Mouse (Mus musculus) lung, embryonic 16.5 days (tissue): Measurements from ENCODE around the gene Ms4a2. TPM values are rescaled to one million over a fixed set of nuclear protein-coding genes. Genes with fewer than 3 reads are reported as not detected.

Experiments
- ATAC-seq: fragments of 200-750 bp; cut with Nextera tagmentation; 2 replicates; pipeline ENCODE4 v1.8.0; 2017; ENCODE audit warnings: low read depth, mild to moderate bottlenecking, moderate library complexity
- H3K27ac ChIP-seq: fragments of 300-500 bp; sonication (generic); 2 replicates; pipeline ENCODE4 v1.5.1; 2014; ENCODE audit warnings: mild to moderate bottlenecking, control low read depth, low read length
- H3K27me3 ChIP-seq: fragments of 300-500 bp; sonication (generic); 2 replicates; pipeline ENCODE4 v1.6.1; 2014; ENCODE audit warnings: low read depth, low read length, mixed read lengths; ENCODE audit not compliant: control insufficient read depth, insufficient read depth
- H3K36me3 ChIP-seq: fragments of 300-500 bp; sonication (generic); 2 replicates; pipeline ENCODE4 v1.6.1; 2014; ENCODE audit warnings: low read length; ENCODE audit not compliant: control insufficient read depth, insufficient read depth
- H3K4me1 ChIP-seq: fragments of 300-500 bp; sonication (generic); replicated peaks from 2 replicates; pipeline ENCODE4 v1.6.1; 2014; ENCODE audit warnings: low read length, mixed read lengths; ENCODE audit not compliant: control insufficient read depth, insufficient read depth
- H3K4me2 ChIP-seq: fragments of 300-500 bp; sonication (generic); 2 replicates; pipeline ENCODE4 v1.6.1; 2014; ENCODE audit warnings: low read depth, low read length, control low read depth
- H3K4me3 ChIP-seq: fragments of 300-500 bp; sonication (generic); 2 replicates; pipeline ENCODE4 v1.5.1; 2014; ENCODE audit warnings: mild to moderate bottlenecking, low read length, control low read depth
- H3K9ac ChIP-seq: fragments of 300-500 bp; sonication (generic); 2 replicates; pipeline ENCODE4 v1.6.1; 2014; ENCODE audit warnings: low read length, control low read depth
- H3K9me3 ChIP-seq: fragments of 300-500 bp; sonication (generic); 2 replicates; pipeline ENCODE4 v1.6.1; 2016; ENCODE audit warnings: low read length; ENCODE audit not compliant: control insufficient read depth
- WGBS: fragments of 180-500 bp; shearing (Covaris S2); extraction: QIAGEN DNeasy Blood & Tissue Kit; methylation state at CpG from one replicate; pipeline ENCODE4 v1.1.7; 2014; 5-methylcytosine and 5-hydroxymethylcytosine counted together
- polyA plus RNA-seq: library from polyadenylated mRNA; unstranded; fragments of >200 nt; fragmentation: Nextera tagmentation; extraction: Ambion mirVana; gene quantifications from 2 replicates; pipeline ENCODE4 v1.2.1, GENCODE M21; 2015

Ms4a2 gene
- 0.20 and 0.35 TPM in 2 replicates for polyA plus RNA-seq

GRCm38 (mm10) chr19:11623551-11623950 lies at the start of gene Ms4a2:
TSS of gene Ms4a2 (minus strand) at chr19:11623719.
- Histone ChIP-seq H3K36me3 (no peaks in the 10 kb centered on the region), H3K4me1 (no peaks in the 10 kb centered on the region), H3K27ac (no peak within 1 kb of the TSS), H3K4me2 (no peak within 1 kb of the TSS), H3K4me3 (no peak within 1 kb of the TSS), H3K9me3 (no peaks in the 10 kb centered on the region), H3K9ac (no peak within 1 kb of the TSS), H3K27me3 (no peaks in the 10 kb centered on the region)
- ATAC-seq: no peak
- WGBS: 86% methylated on average over 2 of the region's 2 CpGs

- Histone ChIP-seq H3K36me3 (no peaks in the 10 kb centered on the region), H3K4me3 (no peak overlapping the region), H3K27me3 (no peaks in the 10 kb centered on the region), H3K9ac (no peak overlapping the region), H3K9me3 (no peaks in the 10 kb centered on the region), H3K4me2 (no peak overlapping the region), H3K27ac (no peak overlapping the region), H3K4me1 (no peaks in the 10 kb centered on the region)
- ATAC-seq: no peak
Observed at GRCm38 (mm10) chr19:11661562-11661961, 38.0 kb upstream of the Ms4a2 start.

GRCm38 (mm10) chr19:11660459-11660858 lies 36.9 kb upstream of the Ms4a2 start, which contains the start of gene Oosp2:
TSS of gene Oosp2 (minus strand) at chr19:11660559.
- Histone ChIP-seq H3K27ac (no peak within 1 kb of the TSS), H3K4me1 (no peaks in the 10 kb centered on the region), H3K36me3 (no peaks in the 10 kb centered on the region), H3K4me2 (no peak within 1 kb of the TSS), H3K4me3 (no peak within 1 kb of the TSS), H3K9ac (no peak within 1 kb of the TSS), H3K9me3 (no peaks in the 10 kb centered on the region), H3K27me3 (no peaks in the 10 kb centered on the region)
- 87% methylated on average over 5 of the region's 5 CpGs for WGBS
- no peak for ATAC-seq

GRCm38 (mm10) chr19:11659142-11659541 lies 35.6 kb upstream of the Ms4a2 start:
- Histone ChIP-seq H3K9me3 (no peaks in the 10 kb centered on the region), H3K4me3 (no peak overlapping the region), H3K27me3 (no peaks in the 10 kb centered on the region), H3K4me1 (no peaks in the 10 kb centered on the region), H3K27ac (no peak overlapping the region), H3K36me3 (no peaks in the 10 kb centered on the region), H3K9ac (no peak overlapping the region), H3K4me2 (no peak overlapping the region)
- 62% methylated on average over 2 of the region's 2 CpGs for WGBS
- no peak for ATAC-seq

- Histone ChIP-seq H3K4me1 (no peaks in the 10 kb centered on the region), H3K27ac (no peak overlapping the region), H3K9me3 (no peaks in the 10 kb centered on the region), H3K4me2 (no peak overlapping the region), H3K9ac (no peak overlapping the region), H3K36me3 (no peaks in the 10 kb centered on the region), H3K4me3 (no peak overlapping the region), H3K27me3 (no peaks in the 10 kb centered on the region)
- ATAC-seq: no peak
- WGBS: 58% methylated on average over 4 of the region's 4 CpGs
Observed at GRCm38 (mm10) chr19:11649564-11649963, 26.0 kb upstream of the Ms4a2 start.

- Histone ChIP-seq H3K9me3 (no peaks in the 10 kb centered on the region), H3K36me3 (no peaks in the 10 kb centered on the region), H3K4me1 (no peaks in the 10 kb centered on the region), H3K27ac (no peak overlapping the region), H3K9ac (no peak overlapping the region), H3K4me3 (no peak overlapping the region), H3K4me2 (no peak overlapping the region), H3K27me3 (no peaks in the 10 kb centered on the region)
- 75% methylated on average over 3 of the region's 3 CpGs for WGBS
- ATAC-seq: no peak
Observed at GRCm38 (mm10) chr19:11646166-11646565, 22.6 kb upstream of the Ms4a2 start.

GRCm38 (mm10) chr19:11640732-11641131 lies 17.2 kb upstream of the Ms4a2 start, which contains the start of gene Ms4a3:
TSS of gene Ms4a3 (minus strand) at chr19:11640851.
- no peak for ATAC-seq
- H3K27me3 ChIP-seq: no peaks in the 10 kb centered on the region
- WGBS: 56% methylated on average over 1 of the region's 1 CpGs
- no peaks in the 10 kb centered on the region for H3K36me3 ChIP-seq
- no peaks in the 10 kb centered on the region for H3K4me1 ChIP-seq
- no peaks in the 10 kb centered on the region for H3K9me3 ChIP-seq
- H3K4me3 ChIP-seq: no peak within 1 kb of the TSS
- H3K4me2 ChIP-seq: no peak within 1 kb of the TSS
- H3K27ac ChIP-seq: no peak within 1 kb of the TSS
- H3K9ac ChIP-seq: no peak within 1 kb of the TSS

- no peaks in the 10 kb centered on the region for H3K9me3 ChIP-seq
- no peaks in the 10 kb centered on the region for H3K27me3 ChIP-seq
- no peak overlapping the region for H3K4me2 ChIP-seq
- no peak overlapping the region for H3K4me3 ChIP-seq
- H3K36me3 ChIP-seq: no peaks in the 10 kb centered on the region
- no peaks in the 10 kb centered on the region for H3K4me1 ChIP-seq
- ATAC-seq: no peak
- WGBS: 70% methylated on average over 4 of the region's 4 CpGs
- no peak overlapping the region for H3K27ac ChIP-seq
- H3K9ac ChIP-seq: no peak overlapping the region
Observed at GRCm38 (mm10) chr19:11639038-11639437, 15.5 kb upstream of the Ms4a2 start.

- Histone ChIP-seq H3K4me2 (no peak overlapping the region), H3K4me1 (no peaks in the 10 kb centered on the region), H3K27me3 (no peaks in the 10 kb centered on the region), H3K36me3 (no peaks in the 10 kb centered on the region), H3K4me3 (no peak overlapping the region), H3K9ac (no peak overlapping the region), H3K9me3 (no peaks in the 10 kb centered on the region), H3K27ac (no peak overlapping the region)
- no peak for ATAC-seq
- WGBS: 65% methylated on average over 5 of the region's 5 CpGs
Observed at GRCm38 (mm10) chr19:11635572-11635971, 12.1 kb upstream of the Ms4a2 start.

- H3K27me3 ChIP-seq: no peaks in the 10 kb centered on the region
- no peak overlapping the region for H3K9ac ChIP-seq
- H3K4me1 ChIP-seq: no peaks in the 10 kb centered on the region
- H3K4me2 ChIP-seq: no peak overlapping the region
- no peak overlapping the region for H3K27ac ChIP-seq
- H3K36me3 ChIP-seq: no peaks in the 10 kb centered on the region
- H3K4me3 ChIP-seq: no peak overlapping the region
- H3K9me3 ChIP-seq: no peaks in the 10 kb centered on the region
- 65% methylated on average over 2 of the region's 2 CpGs for WGBS
- no peak for ATAC-seq
Observed at GRCm38 (mm10) chr19:11634330-11634729, 10.8 kb upstream of the Ms4a2 start.
